Mouse (Mus musculus): ENCODE measurements around the gene Izumo1r. TPM values are rescaled to one million over a fixed set of nuclear protein-coding genes. Genes with fewer than 3 reads are reported as not detected.

Izumo1r gene
- polyA plus RNA-seq, 1 experiment, result not detected

DNA sequence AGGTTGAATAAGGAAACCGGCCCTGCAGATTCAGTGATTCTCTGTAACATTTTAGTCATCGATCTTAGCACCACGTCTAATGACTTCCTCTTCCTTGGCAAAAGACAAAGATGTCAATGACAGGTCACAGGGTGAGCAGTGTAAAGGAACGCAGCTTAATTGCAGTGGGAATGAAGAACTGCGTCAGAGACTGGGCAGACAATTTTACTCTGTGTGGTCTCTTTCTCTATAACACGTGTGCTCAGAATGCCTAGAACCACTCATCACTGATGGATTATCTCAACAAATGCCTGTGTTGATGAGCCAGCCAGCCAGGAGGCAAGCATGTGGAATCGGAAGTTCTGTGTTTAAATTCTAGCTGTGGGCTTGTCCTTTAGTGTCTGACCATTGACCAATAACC, 28.2 kb upstream of the Izumo1r start:
- Histone ChIP-seq H3ac (ENCODE audit: control insufficient read depth, insufficient read length) (no peak overlapping the region), H3K4me3 (no peak overlapping the region), H3K4me2 (ENCODE audit: low read depth) (no peak overlapping the region), H3K27me3 (ENCODE audit: control insufficient read depth, insufficient read depth, insufficient read length) (no peaks in the 10 kb centered on the region), H3K79me2 (ENCODE audit: control insufficient read depth, insufficient read depth) (no peaks in the 10 kb centered on the region), H3K36me3 (ENCODE audit: control insufficient read depth, insufficient read depth) (no peaks in the 10 kb centered on the region)
- TF ChIP-seq MYOD1 (IDR thresholded peaks at IDR 0.05; ENCODE audit: control insufficient read depth in 1 of 3, insufficient read length in 2 of 3, low read depth in 2 of 3) (no peak), USF1 (IDR thresholded peaks at IDR 0.05; ENCODE audit: low read depth) (no peak), TCF3 (IDR thresholded peaks at IDR 0.05; ENCODE audit: insufficient read length, low read depth) (no peak), TCF12 (IDR thresholded peaks at IDR 0.05; ENCODE audit: insufficient read depth, poor library complexity, severe bottlenecking) (no peak), MAX (IDR thresholded peaks at IDR 0.05; ENCODE audit: low read depth) (no peak), POLR2A (IDR thresholded peaks at IDR 0.05; ENCODE audit: insufficient read length, low read depth) (no peak), POLR2AphosphoS2 (IDR thresholded peaks at IDR 0.05; ENCODE audit: insufficient read length, low read depth) (no peak), E2F4 (IDR thresholded peaks at IDR 0.05; ENCODE audit: insufficient read depth) (no peak), MYOG (IDR thresholded peaks at IDR 0.05; ENCODE audit: control insufficient read depth in 1 of 3, insufficient read depth in 1 of 3, insufficient read length in 2 of 3, low read depth in 2 of 3) (no peak), SRF (IDR thresholded peaks at IDR 0.05; ENCODE audit: control insufficient read depth, insufficient read length, low read depth) (no peak), REST (IDR thresholded peaks at IDR 0.05; ENCODE audit: insufficient read depth, insufficient read length) (no peak), CEBPB (IDR thresholded peaks at IDR 0.05; ENCODE audit: insufficient read depth, poor library complexity, severe bottlenecking) (no peak)

DNA sequence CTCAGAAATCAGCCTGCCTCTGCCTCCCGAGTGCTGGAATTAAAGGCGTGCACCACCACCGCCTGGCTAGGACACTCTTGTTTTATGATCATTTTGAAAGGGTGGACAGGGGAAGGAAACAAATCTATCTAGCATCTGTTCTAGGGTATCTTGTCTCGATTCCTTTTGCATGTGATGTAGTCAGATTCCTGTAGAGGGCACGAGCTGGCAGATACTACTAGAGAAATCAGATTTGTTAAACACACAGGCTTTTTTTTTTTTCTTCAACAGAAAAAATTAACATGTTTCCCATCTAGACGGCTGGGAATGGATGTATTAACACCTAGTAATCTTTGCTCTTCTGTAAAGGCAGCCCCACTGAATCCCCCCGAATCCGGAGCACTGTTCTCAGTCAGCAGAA, 27.5 kb upstream of the Izumo1r start:
- TF ChIP-seq SRF (IDR thresholded peaks at IDR 0.05; ENCODE audit: control insufficient read depth, insufficient read length, low read depth) (no peak), E2F4 (IDR thresholded peaks at IDR 0.05; ENCODE audit: insufficient read depth) (no peak), MYOD1 (IDR thresholded peaks at IDR 0.05; ENCODE audit: control insufficient read depth in 1 of 3, insufficient read length in 2 of 3, low read depth in 2 of 3) (no peak), POLR2A (IDR thresholded peaks at IDR 0.05; ENCODE audit: insufficient read length, low read depth) (no peak), USF1 (IDR thresholded peaks at IDR 0.05; ENCODE audit: low read depth) (no peak), TCF12 (IDR thresholded peaks at IDR 0.05; ENCODE audit: insufficient read depth, poor library complexity, severe bottlenecking) (no peak), TCF3 (IDR thresholded peaks at IDR 0.05; ENCODE audit: insufficient read length, low read depth) (no peak), MYOG (IDR thresholded peaks at IDR 0.05; ENCODE audit: control insufficient read depth in 1 of 3, insufficient read depth in 1 of 3, insufficient read length in 2 of 3, low read depth in 2 of 3) (no peak), POLR2AphosphoS2 (IDR thresholded peaks at IDR 0.05; ENCODE audit: insufficient read length, low read depth) (no peak), MAX (IDR thresholded peaks at IDR 0.05; ENCODE audit: low read depth) (no peak), CEBPB (IDR thresholded peaks at IDR 0.05; ENCODE audit: insufficient read depth, poor library complexity, severe bottlenecking) (no peak), REST (IDR thresholded peaks at IDR 0.05; ENCODE audit: insufficient read depth, insufficient read length) (no peak)
- no peaks in the 10 kb centered on the region for H3K27me3 ChIP-seq (ENCODE audit: control insufficient read depth, insufficient read depth, insufficient read length)
- H3ac ChIP-seq (ENCODE audit: control insufficient read depth, insufficient read length), result no peak overlapping the region

DNA sequence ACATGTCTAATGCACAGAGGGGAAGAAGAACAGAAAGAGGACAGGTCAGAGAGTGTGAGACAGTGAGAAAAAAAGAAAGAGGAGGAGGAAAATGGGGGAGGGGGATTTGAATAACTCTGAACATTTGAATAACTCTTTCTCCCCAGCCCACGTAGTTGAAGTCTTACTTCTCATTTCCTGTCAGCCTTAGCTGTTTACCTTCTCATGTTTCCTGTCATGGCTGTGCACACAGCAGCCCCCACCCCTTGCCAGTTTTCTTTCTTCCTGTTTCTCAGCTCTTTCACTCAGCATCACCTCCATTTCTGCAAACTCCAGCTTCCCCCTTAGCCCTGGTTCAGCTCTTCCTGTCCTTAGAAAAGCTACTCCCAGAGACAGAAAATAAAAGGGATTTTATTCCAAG, 22.8 kb upstream of the Izumo1r start:
- Histone ChIP-seq H3K4me3 (no peak overlapping the region), H3K27me3 (ENCODE audit: control insufficient read depth, insufficient read depth, insufficient read length) (no peaks in the 10 kb centered on the region), H3K4me2 (ENCODE audit: low read depth) (no peak overlapping the region), H3K79me2 (ENCODE audit: control insufficient read depth, insufficient read depth) (no peaks in the 10 kb centered on the region), H3K36me3 (ENCODE audit: control insufficient read depth, insufficient read depth) (no peaks in the 10 kb centered on the region), H3ac (ENCODE audit: control insufficient read depth, insufficient read length) (no peak overlapping the region)
- TF ChIP-seq TCF12 (IDR thresholded peaks at IDR 0.05; ENCODE audit: insufficient read depth, poor library complexity, severe bottlenecking) (no peak), SRF (IDR thresholded peaks at IDR 0.05; ENCODE audit: control insufficient read depth, insufficient read length, low read depth) (no peak), TCF3 (IDR thresholded peaks at IDR 0.05; ENCODE audit: insufficient read length, low read depth) (no peak), CEBPB (IDR thresholded peaks at IDR 0.05; ENCODE audit: insufficient read depth, poor library complexity, severe bottlenecking) (no peak), MYOG (IDR thresholded peaks at IDR 0.05; ENCODE audit: control insufficient read depth in 1 of 3, insufficient read depth in 1 of 3, insufficient read length in 2 of 3, low read depth in 2 of 3) (no peak), MAX (IDR thresholded peaks at IDR 0.05; ENCODE audit: low read depth) (no peak), REST (IDR thresholded peaks at IDR 0.05; ENCODE audit: insufficient read depth, insufficient read length) (no peak), POLR2AphosphoS2 (IDR thresholded peaks at IDR 0.05; ENCODE audit: insufficient read length, low read depth) (no peak), E2F4 (IDR thresholded peaks at IDR 0.05; ENCODE audit: insufficient read depth) (no peak), POLR2A (IDR thresholded peaks at IDR 0.05; ENCODE audit: insufficient read length, low read depth) (no peak), MYOD1 (IDR thresholded peaks at IDR 0.05; ENCODE audit: control insufficient read depth in 1 of 3, insufficient read length in 2 of 3, low read depth in 2 of 3) (no peak), USF1 (IDR thresholded peaks at IDR 0.05; ENCODE audit: low read depth) (no peak)

More for the DNA sequence above, 27.5 kb upstream of the Izumo1r start:
- H3K4me3 ChIP-seq, result no peak overlapping the region
- no peak overlapping the region for H3K4me2 ChIP-seq (ENCODE audit: low read depth)
- no peaks in the 10 kb centered on the region for H3K36me3 ChIP-seq (ENCODE audit: control insufficient read depth, insufficient read depth)
- no peaks in the 10 kb centered on the region for H3K79me2 ChIP-seq (ENCODE audit: control insufficient read depth, insufficient read depth)

GRCm38 (mm10) chr9:14923625-14924024, 19.9 kb upstream of the Izumo1r start:
- no peak overlapping the region for H3K4me2 ChIP-seq (ENCODE audit: low read depth)
- no peak overlapping the region for H3ac ChIP-seq (ENCODE audit: control insufficient read depth, insufficient read length)
- H3K79me2 ChIP-seq (ENCODE audit: control insufficient read depth, insufficient read depth), result no peaks in the 10 kb centered on the region
- peaks cover 4% of the 10 kb centered on the region for H3K27me3 ChIP-seq (ENCODE audit: control insufficient read depth, insufficient read depth, insufficient read length)
- TF ChIP-seq POLR2A (IDR thresholded peaks at IDR 0.05; ENCODE audit: insufficient read length, low read depth) (no peak), MYOG (IDR thresholded peaks at IDR 0.05; ENCODE audit: control insufficient read depth in 1 of 3, insufficient read depth in 1 of 3, insufficient read length in 2 of 3, low read depth in 2 of 3) (no peak)
- H3K36me3 ChIP-seq (ENCODE audit: control insufficient read depth, insufficient read depth), result no peaks in the 10 kb centered on the region
- H3K4me3 ChIP-seq, result no peak overlapping the region

DNA sequence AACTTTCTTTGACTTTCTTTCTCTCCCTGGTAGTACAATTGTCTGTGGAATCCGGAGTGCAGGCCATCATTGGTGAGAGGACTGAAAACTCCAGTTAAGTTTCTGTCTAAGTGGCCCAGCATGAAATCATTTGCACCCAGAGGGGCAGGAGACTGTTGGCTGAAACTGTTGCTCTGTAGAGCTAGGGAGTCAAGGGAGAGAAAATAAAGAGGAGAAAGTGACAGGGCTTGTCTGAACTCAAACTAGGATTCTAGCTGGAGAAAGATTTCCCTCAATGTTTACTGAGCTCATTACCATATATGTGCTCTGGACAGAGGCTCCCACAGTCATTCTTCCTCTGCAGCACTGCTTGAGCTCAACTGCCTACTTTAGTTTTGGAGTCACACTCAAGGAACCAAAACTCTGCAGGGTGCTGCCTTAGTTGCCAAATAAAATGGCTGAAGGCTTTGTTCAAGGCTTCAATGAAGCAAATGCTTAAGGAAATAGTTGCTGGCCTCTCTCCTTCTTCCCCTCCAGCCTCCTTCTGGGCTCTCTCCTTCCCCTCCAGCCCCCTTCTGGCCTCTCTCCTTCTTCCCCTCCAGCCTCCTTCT, 18.3 kb upstream of the Izumo1r start:
- TF ChIP-seq CEBPB (IDR thresholded peaks at IDR 0.05; ENCODE audit: insufficient read depth, poor library complexity, severe bottlenecking) (no peak), TCF12 (IDR thresholded peaks at IDR 0.05; ENCODE audit: insufficient read depth, poor library complexity, severe bottlenecking) (no peak)
- H3K79me2 ChIP-seq (ENCODE audit: control insufficient read depth, insufficient read depth), result no peaks in the 10 kb centered on the region
- peaks cover 4% of the 10 kb centered on the region for H3K27me3 ChIP-seq (ENCODE audit: control insufficient read depth, insufficient read depth, insufficient read length)
- no peak overlapping the region for H3K4me3 ChIP-seq
- no peak overlapping the region for H3K4me2 ChIP-seq (ENCODE audit: low read depth)
- H3K36me3 ChIP-seq (ENCODE audit: control insufficient read depth, insufficient read depth), result no peaks in the 10 kb centered on the region
- no peak overlapping the region for H3ac ChIP-seq (ENCODE audit: control insufficient read depth, insufficient read length)

Measured in myocyte (in vitro differentiated cells).